Mouse (Mus musculus) kidney, embryonic 15.5 days (tissue): ENCODE measurements around the gene Mcfd2. TPM values are rescaled to one million over a fixed set of nuclear protein-coding genes. Genes with fewer than 3 reads are reported as not detected.

Experiments used
- ATAC-seq: fragments of 200-750 bp; cut with Nextera tagmentation; replicated peaks from 2 replicates; pipeline ENCODE4 v1.8.0; 2017; ENCODE audit warnings: moderate TSS enrichment; ENCODE audit not compliant: low FRiP score
- H3K27ac ChIP-seq: fragments of 300-500 bp; sonication (generic); 2 replicates; pipeline ENCODE4 v1.5.1; 2015; ENCODE audit warnings: mild to moderate bottlenecking, inconsistent platforms
- H3K27me3 ChIP-seq: fragments of 300-500 bp; sonication (generic); 2 replicates; pipeline ENCODE4 v1.6.1; 2015; ENCODE audit warnings: inconsistent platforms
- H3K36me3 ChIP-seq: fragments of 300-500 bp; sonication (generic); 2 replicates; pipeline ENCODE4 v1.6.1; 2015; ENCODE audit warnings: inconsistent platforms
- H3K4me1 ChIP-seq: fragments of 300-500 bp; sonication (generic); 2 replicates; pipeline ENCODE4 v1.6.1; 2015; ENCODE audit warnings: inconsistent platforms
- H3K4me2 ChIP-seq: fragments of 300-500 bp; sonication (generic); 2 replicates; pipeline ENCODE4 v1.6.1; 2015; ENCODE audit warnings: moderate library complexity, mild to moderate bottlenecking, inconsistent platforms
- H3K4me3 ChIP-seq: fragments of 300-500 bp; sonication (generic); replicated peaks from 2 replicates; pipeline ENCODE4 v1.5.1; 2015; ENCODE audit warnings: mild to moderate bottlenecking, inconsistent platforms
- H3K9ac ChIP-seq: fragments of 300-500 bp; sonication (generic); 2 replicates; pipeline ENCODE4 v1.6.1; 2015; ENCODE audit warnings: mild to moderate bottlenecking, inconsistent platforms
- H3K9me3 ChIP-seq: fragments of 300-500 bp; sonication (generic); replicated peaks from 2 replicates; pipeline ENCODE4 v1.6.1; 2016; ENCODE audit warnings: inconsistent platforms
- WGBS: fragments of 180-500 bp; shearing (Covaris S2); methylation state at CpG from one replicate; pipeline ENCODE4 v1.1.7; 2015; ENCODE audit warnings: mixed read lengths; 5-methylcytosine and 5-hydroxymethylcytosine counted together
- polyA plus RNA-seq: library from polyadenylated mRNA; unstranded; fragments of >200 nt; fragmentation: Nextera tagmentation; extraction: Ambion mirVana; gene quantifications from 2 replicates; pipeline ENCODE4 v1.2.1, GENCODE M21; 2015

Mcfd2 gene
- polyA plus RNA-seq, 1 experiment from 2014 or later, result 110 TPM

DNA sequence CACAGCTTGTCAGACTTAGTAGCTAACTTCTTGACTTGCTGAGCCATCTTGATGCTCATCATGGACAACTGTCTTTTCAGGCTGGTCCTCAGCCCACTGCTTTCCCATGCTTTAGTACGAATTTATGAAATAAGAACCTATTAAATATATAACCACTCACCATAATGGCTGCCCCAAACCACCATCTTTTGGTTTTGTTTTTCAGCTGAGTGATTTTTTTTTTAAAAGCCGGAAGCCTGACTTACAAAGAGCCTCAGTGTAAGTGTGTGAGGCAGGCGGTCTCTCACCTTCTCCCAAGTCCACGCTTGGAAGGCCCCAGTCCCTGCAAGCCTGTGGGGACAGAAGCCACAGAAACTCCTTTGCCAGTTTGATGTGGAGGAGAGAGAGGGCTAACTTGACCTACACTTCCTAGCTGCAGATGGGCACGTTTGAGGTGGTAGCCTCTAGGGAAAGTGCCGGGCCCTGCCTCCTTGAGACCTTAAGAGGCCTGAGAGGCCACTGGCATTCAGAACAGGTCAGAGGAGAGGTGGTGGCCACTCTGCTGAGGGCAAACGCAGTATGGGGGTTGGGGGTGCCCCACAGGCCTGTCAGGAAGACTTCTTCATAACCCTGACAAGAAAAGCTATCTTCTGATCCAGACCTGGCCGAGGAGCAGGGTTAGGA lies 20.9 kb upstream of the Mcfd2 start:
- no peak overlapping the region for H3K4me2 ChIP-seq
- H3K27ac ChIP-seq, result peak overlapping the region; percentile 51
- peaks cover 33% of the 10 kb centered on the region for H3K27me3 ChIP-seq
- H3K9me3 ChIP-seq, result no peaks in the 10 kb centered on the region
- no peak overlapping the region for H3K4me3 ChIP-seq
- H3K36me3 ChIP-seq, result no peaks in the 10 kb centered on the region
- 65% methylated on average over 8 of the region's 8 CpGs for WGBS
- no peak overlapping the region for H3K9ac ChIP-seq
- ATAC-seq, result no peak
- H3K4me1 ChIP-seq, result peaks cover 45% of the 10 kb centered on the region

DNA sequence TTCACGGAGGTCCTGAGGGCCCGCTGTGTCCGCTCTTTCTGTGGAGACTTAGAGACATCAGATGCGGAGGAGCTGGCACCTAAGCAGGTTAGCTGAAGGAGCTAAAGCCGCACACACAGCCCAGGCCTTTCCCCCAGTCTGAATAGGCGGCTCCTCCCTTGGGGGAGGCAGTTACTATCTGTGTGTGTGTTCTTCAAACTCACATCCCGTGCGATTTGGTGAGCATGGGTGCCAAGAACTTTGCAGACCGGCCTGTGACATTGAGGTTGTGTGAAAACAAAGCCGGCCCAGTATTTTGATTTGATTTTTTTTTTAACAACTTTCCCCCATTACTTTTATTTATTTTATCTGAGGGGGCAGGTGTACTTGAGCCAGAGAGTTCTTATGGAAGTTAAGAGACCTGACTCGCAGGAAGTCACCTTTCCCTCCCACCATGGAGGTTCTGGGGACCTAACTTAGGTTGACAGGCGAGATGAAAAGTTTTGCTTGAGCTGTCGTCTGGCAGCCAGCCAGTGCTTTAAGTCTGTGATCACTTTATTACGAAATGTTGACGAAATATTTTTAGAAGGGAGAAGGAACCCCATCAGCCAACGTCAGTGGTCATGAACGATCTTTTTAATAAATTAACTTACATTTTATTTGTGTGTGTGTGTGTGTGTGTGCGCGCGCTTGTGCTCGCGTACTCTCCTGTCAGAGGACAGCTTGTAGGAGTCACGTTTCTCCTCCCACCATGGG lies 20.2 kb upstream of the Mcfd2 start:
- peak overlapping the region; percentile 51; the same call in 1 of the 2 replicates for H3K27ac ChIP-seq
- no peak overlapping the region for H3K4me2 ChIP-seq
- no peaks in the 10 kb centered on the region for H3K9me3 ChIP-seq
- H3K27me3 ChIP-seq, result peaks cover 33% of the 10 kb centered on the region
- no peak for ATAC-seq
- no peak overlapping the region for H3K9ac ChIP-seq
- 53% methylated on average over 23 of the region's 23 CpGs for WGBS
- peaks cover 52% of the 10 kb centered on the region for H3K4me1 ChIP-seq
- H3K36me3 ChIP-seq, result no peaks in the 10 kb centered on the region
- H3K4me3 ChIP-seq, result no peak overlapping the region

DNA sequence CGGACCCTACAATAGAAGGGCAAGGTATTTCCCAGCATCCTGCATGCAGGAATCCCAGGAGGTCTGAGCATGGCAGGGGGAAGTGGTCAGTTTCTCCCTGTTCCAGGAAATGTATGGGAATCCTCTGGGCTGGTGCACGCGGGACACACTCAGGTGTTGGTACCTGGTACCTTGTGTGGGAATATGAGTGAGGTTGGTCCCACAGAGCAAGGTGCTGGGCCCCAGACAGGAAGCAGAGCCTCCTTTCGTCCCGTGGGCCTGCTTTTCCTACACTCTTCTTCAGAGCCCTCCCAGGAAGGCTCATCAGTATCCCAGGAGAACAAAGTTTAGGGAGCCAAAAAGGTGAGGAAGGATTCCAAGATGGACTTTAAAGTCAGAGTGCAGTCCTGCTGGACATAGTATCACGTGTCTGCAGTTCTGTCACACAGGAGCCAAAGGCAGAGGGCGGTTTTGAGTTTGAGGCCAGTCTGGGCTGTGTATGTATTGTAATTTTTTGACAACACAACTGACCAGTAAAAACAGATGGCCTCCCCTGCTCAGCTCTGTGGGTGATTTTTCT lies 18.8 kb upstream of the Mcfd2 start:
- Histone ChIP-seq H3K27me3 (peaks cover 34% of the 10 kb centered on the region), H3K27ac (no peak overlapping the region), H3K4me3 (no peak overlapping the region), H3K9ac (no peak overlapping the region), H3K4me1 (peaks cover 52% of the 10 kb centered on the region), H3K9me3 (no peaks in the 10 kb centered on the region), H3K36me3 (no peaks in the 10 kb centered on the region), H3K4me2 (peak overlapping the region; percentile 98)
- whole genome bisulfite sequencing, result 66% methylated on average over 7 of the region's 7 CpGs
- no peak for ATAC-seq

DNA sequence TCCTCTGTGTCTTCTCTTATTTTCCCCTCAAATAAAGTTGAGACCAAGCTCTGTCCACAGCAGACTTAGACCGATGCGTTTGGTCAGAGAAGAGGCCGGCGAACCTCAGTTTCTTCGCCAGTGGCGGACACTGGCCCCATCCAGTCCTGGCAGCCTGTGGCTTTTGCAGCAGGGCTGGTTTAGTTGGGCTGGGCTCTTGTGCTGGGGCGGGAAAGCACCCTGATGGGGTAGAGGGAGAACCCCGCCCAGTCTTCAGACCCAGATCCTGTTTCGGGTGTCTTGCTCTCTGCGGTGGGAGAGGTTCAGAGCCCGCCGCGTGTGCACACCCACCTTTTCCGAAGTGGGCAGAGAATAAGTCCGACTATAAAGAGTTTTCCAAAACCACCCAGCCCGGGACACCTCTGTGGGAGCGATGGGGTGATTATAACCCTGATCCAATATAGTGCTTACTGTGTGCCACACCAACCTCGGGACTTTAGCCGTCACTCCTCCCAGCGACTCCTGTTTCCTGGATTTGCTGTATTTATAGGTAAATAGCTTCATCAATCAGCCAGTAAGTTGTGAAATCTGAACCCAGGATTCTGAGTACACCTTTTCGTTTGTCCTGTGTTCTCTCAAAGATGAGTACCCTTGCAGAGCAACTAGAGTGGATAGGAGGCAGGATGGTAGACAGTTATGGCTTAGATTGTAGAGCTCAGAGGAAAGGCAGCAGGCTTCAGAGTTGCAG lies 18.2 kb upstream of the Mcfd2 start:
- Histone ChIP-seq H3K9me3 (no peaks in the 10 kb centered on the region), H3K4me2 (peak overlapping the region; percentile 98), H3K4me1 (peaks cover 52% of the 10 kb centered on the region), H3K27ac (no peak overlapping the region), H3K4me3 (peak overlapping the region; percentile 83), H3K9ac (peak overlapping the region; percentile 91), H3K36me3 (no peaks in the 10 kb centered on the region), H3K27me3 (peaks cover 30% of the 10 kb centered on the region)
- WGBS, result 7% methylated on average over 21 of the region's 21 CpGs
- ATAC-seq, result no peak

DNA sequence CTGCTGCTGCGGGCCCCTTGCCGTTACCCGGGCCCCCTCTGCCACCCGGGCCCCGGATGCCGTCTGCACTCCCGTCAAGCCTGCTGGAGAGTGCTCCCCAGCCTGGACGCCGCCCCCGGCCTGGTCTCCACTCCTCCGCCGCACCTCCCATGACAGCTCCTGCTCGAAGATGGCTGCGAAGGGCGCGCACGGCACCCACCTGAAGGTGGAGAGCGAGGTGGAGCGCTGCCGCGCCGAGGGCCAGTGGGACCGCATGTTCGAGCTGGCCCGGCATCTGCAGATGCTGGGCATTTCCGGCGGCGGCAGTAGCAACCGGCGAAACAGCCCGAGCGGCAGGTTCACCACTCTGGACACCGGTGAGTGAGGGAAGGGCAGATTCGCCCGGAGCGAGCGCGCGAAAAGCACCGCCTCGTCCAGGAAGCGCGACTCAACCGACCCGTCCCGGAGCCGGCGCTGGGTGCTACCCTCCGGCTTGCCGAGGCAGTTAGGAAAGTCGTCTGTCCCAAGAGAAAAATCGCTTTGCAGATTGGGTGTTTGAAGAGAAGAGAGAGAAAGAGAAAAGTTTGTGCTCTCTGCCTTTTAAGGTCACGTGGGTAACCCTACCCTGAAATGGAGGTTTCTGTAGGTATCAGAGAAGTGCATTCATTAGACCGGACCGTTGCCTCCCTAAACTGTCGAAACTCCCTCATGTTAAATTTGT lies 17.5 kb upstream of the Mcfd2 start:
- no peaks in the 10 kb centered on the region for H3K36me3 ChIP-seq
- under 1% methylated on average over 56 of the region's 56 CpGs for WGBS
- H3K9me3 ChIP-seq, result no peaks in the 10 kb centered on the region
- peak overlapping the region; percentile 83 for H3K4me3 ChIP-seq
- H3K4me1 ChIP-seq, result peaks cover 52% of the 10 kb centered on the region
- peak overlapping the region; percentile 98 for H3K4me2 ChIP-seq
- H3K9ac ChIP-seq, result peak overlapping the region; percentile 91
- peaks cover 23% of the 10 kb centered on the region for H3K27me3 ChIP-seq
- ATAC-seq, result peak; percentile 59
- peak overlapping the region; percentile 97 for H3K27ac ChIP-seq

DNA sequence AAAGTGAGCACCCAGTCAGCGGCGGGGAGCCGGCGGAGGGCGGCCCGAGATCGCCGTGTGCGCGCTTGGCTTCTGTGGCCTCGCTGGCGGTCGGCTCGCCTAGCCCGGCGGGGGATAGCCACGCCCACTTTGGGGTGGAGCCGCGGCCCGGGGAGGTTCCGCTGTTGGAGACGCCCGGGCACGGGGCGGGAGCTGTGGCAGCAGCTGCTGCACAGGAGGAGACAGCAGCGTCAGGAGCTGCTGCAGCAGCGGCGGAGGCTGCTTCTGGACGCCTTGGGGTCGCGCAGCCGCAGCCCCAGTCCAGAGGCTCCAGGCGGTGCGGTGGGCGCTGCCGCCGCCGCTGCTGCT lies 16.9 kb upstream of the Mcfd2 start, which contains the start of gene Ttc7:
Gene Ttc7 (plus strand): TSS at position 181 of the 348 bp plus-strand sequence.
- WGBS, result under 1% methylated on average over 31 of the region's 38 CpGs
- Histone ChIP-seq H3K9me3 (no peaks in the 10 kb centered on the region), H3K9ac (peak within 1 kb of the TSS; percentile 91), H3K36me3 (no peaks in the 10 kb centered on the region), H3K27ac (peak within 1 kb of the TSS; percentile 97), H3K4me2 (peak within 1 kb of the TSS; percentile 98), H3K4me3 (peak within 1 kb of the TSS; percentile 83), H3K27me3 (peaks cover 20% of the 10 kb centered on the region), H3K4me1 (peaks cover 48% of the 10 kb centered on the region)
- peak; percentile 95 for ATAC-seq

DNA sequence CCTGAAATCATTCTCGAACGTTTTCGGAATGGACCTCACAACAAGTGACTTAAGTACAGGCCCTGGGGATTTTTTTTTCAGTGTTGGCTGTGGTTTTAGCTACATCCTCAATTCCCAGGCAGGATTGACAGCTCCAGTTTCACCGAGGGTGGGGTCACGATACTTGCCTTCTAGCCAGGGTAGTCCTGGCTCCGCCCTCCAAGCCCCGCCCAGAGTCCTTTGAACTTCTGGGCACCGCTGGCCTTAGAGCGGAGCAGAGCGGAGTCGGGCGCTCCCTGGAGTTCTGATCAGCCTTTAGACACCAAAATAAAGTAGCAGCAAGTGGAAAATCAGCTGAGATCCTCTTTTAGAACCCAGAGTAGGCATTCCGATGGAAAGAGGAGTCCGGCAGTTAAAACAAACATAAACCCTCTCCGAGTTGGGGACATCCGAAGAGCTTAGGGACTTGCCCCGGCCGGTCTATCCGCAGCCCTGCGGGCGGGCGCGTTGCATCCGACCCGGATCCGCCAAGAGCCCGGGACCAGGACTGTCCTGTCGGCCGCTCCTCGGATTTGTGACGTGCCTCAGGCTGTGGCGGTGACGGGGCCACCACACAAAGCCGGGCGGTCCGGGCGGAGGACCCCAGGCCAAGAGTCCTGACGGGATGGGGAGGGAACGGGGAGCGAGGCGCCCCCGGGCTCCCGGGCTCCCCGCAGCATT lies 16.4 kb upstream of the Mcfd2 start:
- peak; percentile 90 for ATAC-seq
- Histone ChIP-seq H3K27ac (peak overlapping the region; percentile 97), H3K27me3 (peaks cover 20% of the 10 kb centered on the region), H3K4me2 (peak overlapping the region; percentile 98), H3K4me3 (peak overlapping the region; percentile 83), H3K4me1 (peaks cover 47% of the 10 kb centered on the region), H3K9me3 (no peaks in the 10 kb centered on the region), H3K36me3 (no peaks in the 10 kb centered on the region), H3K9ac (peak overlapping the region; percentile 91)
- WGBS, result under 1% methylated on average over 44 of the region's 44 CpGs

DNA sequence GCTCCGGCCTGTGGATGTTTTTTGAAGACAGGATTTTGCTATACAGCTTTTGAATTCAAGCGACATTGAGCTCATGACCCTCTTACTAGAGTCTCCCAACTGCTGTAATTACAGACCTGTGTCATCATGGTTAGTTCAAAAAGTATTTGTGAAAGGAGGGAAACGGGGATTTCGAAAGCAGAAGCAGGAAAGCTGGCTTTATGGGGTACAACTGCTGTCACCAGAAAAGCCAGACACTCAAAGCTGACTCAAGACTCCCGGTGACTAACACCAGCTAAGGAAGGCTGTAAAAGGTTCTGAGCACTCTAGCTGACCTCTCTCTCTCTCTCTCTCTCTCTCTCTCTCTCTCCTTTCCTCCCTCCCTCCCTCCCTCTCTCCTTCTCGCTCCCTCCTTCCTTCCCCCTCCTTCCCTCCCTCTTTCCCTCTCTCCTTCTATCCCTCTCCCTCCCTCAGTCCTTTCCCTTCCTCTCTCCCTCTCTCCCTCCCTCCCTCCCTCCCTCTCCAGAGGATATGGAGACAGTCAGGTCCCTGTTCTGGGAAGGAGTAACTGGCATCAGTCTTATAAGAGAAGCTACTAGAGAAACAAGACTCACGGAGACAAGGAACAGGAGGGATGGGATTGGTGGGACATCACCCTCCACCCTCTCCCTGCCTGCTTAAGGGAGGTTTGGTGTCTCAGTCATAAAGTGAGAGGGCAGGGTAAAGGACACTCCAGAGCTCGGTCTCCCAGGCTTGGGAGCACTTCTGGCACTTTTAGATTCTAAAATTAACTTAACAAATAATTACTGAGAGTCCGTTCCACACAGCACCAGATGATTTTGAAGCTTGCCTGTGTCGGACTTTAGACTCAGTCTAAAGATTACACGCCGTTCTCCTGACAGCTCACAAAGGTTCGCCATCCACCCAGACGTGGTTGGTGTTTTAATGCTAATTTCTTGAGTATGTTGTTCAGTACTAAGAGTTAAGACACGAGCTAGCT lies 9.9 kb upstream of the Mcfd2 start:
- Histone ChIP-seq H3K27me3 (peaks cover 7% of the 10 kb centered on the region; the same call in 1 of the 2 replicates), H3K4me3 (no peak overlapping the region), H3K27ac (no peak overlapping the region), H3K4me2 (no peak overlapping the region), H3K4me1 (no peaks in the 10 kb centered on the region), H3K9ac (no peak overlapping the region), H3K9me3 (no peaks in the 10 kb centered on the region), H3K36me3 (no peaks in the 10 kb centered on the region)
- 53% methylated on average over 15 of the region's 15 CpGs for whole genome bisulfite sequencing
- no peak; the same call in 1 of the 2 replicates for ATAC-seq

DNA sequence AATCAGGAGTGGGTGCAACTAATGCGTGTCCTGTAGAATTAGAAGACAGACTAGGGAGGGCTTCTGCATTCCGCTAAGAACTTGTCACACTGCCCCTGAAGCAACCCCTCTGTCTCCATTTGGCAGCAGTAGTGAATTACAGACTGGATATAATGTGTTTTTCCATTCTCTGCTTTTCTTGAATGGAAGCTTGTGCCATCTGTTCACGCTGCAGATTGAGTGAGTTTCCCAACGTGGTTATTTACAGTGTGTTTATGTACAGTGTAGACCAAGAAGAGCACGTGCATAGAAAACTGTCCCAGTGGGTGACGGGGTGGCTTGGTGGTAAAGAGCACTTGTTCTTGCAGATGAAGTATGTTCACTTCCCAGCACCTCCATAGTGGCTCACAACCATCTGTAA lies 3.7 kb upstream of the Mcfd2 start:
- 73% methylated on average over 6 of the region's 6 CpGs for WGBS
- Histone ChIP-seq H3K4me1 (peaks cover 9% of the 10 kb centered on the region), H3K27me3 (peaks cover 3% of the 10 kb centered on the region; the same call in 1 of the 2 replicates), H3K4me2 (no peak overlapping the region), H3K4me3 (no peak overlapping the region), H3K9ac (no peak overlapping the region), H3K36me3 (no peaks in the 10 kb centered on the region), H3K9me3 (no peaks in the 10 kb centered on the region), H3K27ac (no peak overlapping the region)
- no peak for ATAC-seq
